In genomic region chr16:25067276-25068249, GRCm38 (mm10) we compare ENCODE assay signal across 8 mouse cellular contexts.
A peak's percentile ranks its signal among the peaks of the same experiment; 100 is the strongest.
DNase-seq lines count a peak whose midpoint lies in the region; ATAC-seq lines count a peak whose summit lies in the region.

No protein-coding gene starts in this region.

- 0 out of 2 replicates have a peak overlapping the region, but pooled peaks have one; percentile 1 for H3K27ac ChIP-seq in forebrain, embryonic 10.5 days
- H3K27ac ChIP-seq in forebrain, embryonic 11.5 days (ENCODE audit: low read depth, low read length) = no peak overlapping the region
- H3K27ac ChIP-seq in kidney, embryonic 14.5 days (ENCODE audit: low read depth, low read length) = no peak overlapping the region
- no peak overlapping the region for H3K27ac ChIP-seq in stomach, embryonic 14.5 days (ENCODE audit: low read length)

- no peak for DNase-seq in forebrain, embryonic 10.5 days (ENCODE audit: extremely low spot score, low spot score)
- DNase-seq in forebrain, embryonic 11.5 days (ENCODE audit: low spot score) = no peak
- DNase-seq in thymus, postnatal 0 days (ENCODE audit: low spot score) = peak; percentile 57
- no peak for DNase-seq in thymus, adult 18-20 months
- no peak for DNase-seq in gastrocnemius, postnatal 4 days (ENCODE audit: low spot score in 2 of 2)

- no peaks in the 10 kb centered on the region for H3K9me3 ChIP-seq in forebrain, embryonic 10.5 days
- no peaks in the 10 kb centered on the region for H3K9me3 ChIP-seq in forebrain, embryonic 11.5 days (ENCODE audit: control insufficient read depth, low read length)
- no peaks in the 10 kb centered on the region for H3K9me3 ChIP-seq in kidney, embryonic 14.5 days (ENCODE audit: control insufficient read depth, low read length)
- no peaks in the 10 kb centered on the region for H3K9me3 ChIP-seq in stomach, embryonic 14.5 days (ENCODE audit: control insufficient read depth, low read depth, low read length)

- no peaks in the 10 kb centered on the region for H3K36me3 ChIP-seq in forebrain, embryonic 10.5 days (replicated peaks)
- H3K36me3 ChIP-seq in forebrain, embryonic 11.5 days (ENCODE audit: control insufficient read depth, insufficient read depth, low read length) = no peaks in the 10 kb centered on the region
- no peaks in the 10 kb centered on the region for H3K36me3 ChIP-seq in kidney, embryonic 14.5 days (ENCODE audit: control insufficient read depth, insufficient read depth, low read length)
- H3K36me3 ChIP-seq in stomach, embryonic 14.5 days (ENCODE audit: control insufficient read depth, insufficient read depth, low read length) = no peaks in the 10 kb centered on the region

- peaks cover 18% of the 10 kb centered on the region for H3K27me3 ChIP-seq in forebrain, embryonic 10.5 days (ENCODE audit: poor library complexity, severe bottlenecking)
- H3K27me3 ChIP-seq in forebrain, embryonic 11.5 days (ENCODE audit: control insufficient read depth, insufficient read depth, low read length) = no peaks in the 10 kb centered on the region
- H3K27me3 ChIP-seq in kidney, embryonic 14.5 days (ENCODE audit: control insufficient read depth, insufficient read depth, low read length) = no peaks in the 10 kb centered on the region
- H3K27me3 ChIP-seq in stomach, embryonic 14.5 days (ENCODE audit: control insufficient read depth, insufficient read depth, low read length) = no peaks in the 10 kb centered on the region

- H3K4me2 ChIP-seq in forebrain, embryonic 11.5 days (ENCODE audit: low read depth, low read length, severe bottlenecking) = no peak overlapping the region
- H3K4me2 ChIP-seq in kidney, embryonic 14.5 days (replicated peaks; ENCODE audit: low read depth, low read length) = no peak overlapping the region
- H3K4me2 ChIP-seq in stomach, embryonic 14.5 days (replicated peaks; ENCODE audit: low read depth, low read length) = no peak overlapping the region

- no peak overlapping the region for H3K4me3 ChIP-seq in forebrain, embryonic 10.5 days
- no peak overlapping the region for H3K4me3 ChIP-seq in forebrain, embryonic 11.5 days (ENCODE audit: low read depth, low read length)
- H3K4me3 ChIP-seq in kidney, embryonic 14.5 days (ENCODE audit: low read length) = no peak overlapping the region
- no peak overlapping the region for H3K4me3 ChIP-seq in stomach, embryonic 14.5 days (ENCODE audit: low read depth, low read length)

- WGBS in forebrain, embryonic 10.5 days = 62% methylated on average over 8 of the region's 8 CpGs
- 54% methylated on average over 8 of the region's 8 CpGs for WGBS in forebrain, embryonic 11.5 days
- 36% methylated on average over 8 of the region's 8 CpGs for WGBS in kidney, embryonic 14.5 days
- WGBS in stomach, embryonic 14.5 days = 40% methylated on average over 8 of the region's 8 CpGs

- no peak overlapping the region for H3K9ac ChIP-seq in forebrain, embryonic 11.5 days (ENCODE audit: low read length)
- no peak overlapping the region for H3K9ac ChIP-seq in kidney, embryonic 14.5 days (ENCODE audit: low read depth, low read length)
- H3K9ac ChIP-seq in stomach, embryonic 14.5 days (replicated peaks; ENCODE audit: low read depth, low read length) = no peak overlapping the region

- peaks cover 15% of the 10 kb centered on the region for H3K4me1 ChIP-seq in forebrain, embryonic 10.5 days
- no peaks in the 10 kb centered on the region for H3K4me1 ChIP-seq in forebrain, embryonic 11.5 days (replicated peaks; ENCODE audit: control insufficient read depth, insufficient read depth, low read length)
- peaks cover 12% of the 10 kb centered on the region for H3K4me1 ChIP-seq in kidney, embryonic 14.5 days (ENCODE audit: control insufficient read depth, insufficient read depth, low read length)
- H3K4me1 ChIP-seq in stomach, embryonic 14.5 days (ENCODE audit: control insufficient read depth, insufficient read depth, low read length) = no peaks in the 10 kb centered on the region

- no peak for ATAC-seq in forebrain, embryonic 11.5 days (replicated peaks; ENCODE audit: low FRiP score)
- ATAC-seq in kidney, embryonic 14.5 days (ENCODE audit: low FRiP score, low TSS enrichment) = peak; percentile 61; the same call in 1 of the 2 replicates
- ATAC-seq in stomach, embryonic 14.5 days (ENCODE audit: insufficient number of reproducible peaks, insufficient read depth, low FRiP score, low read depth) = peak; percentile 76; the same call in 1 of the 2 replicates
- ATAC-seq in frontal cortex, adult (ENCODE audit: low TSS enrichment) = no peak

Comparison
In these comparisons a context has a peak if more than half of its experiments do, and no peak if none do; other contexts are left out.
1. ATAC-seq: peak in kidney, embryonic 14.5 days (single experiment) and stomach, embryonic 14.5 days (single experiment); none in forebrain, embryonic 11.5 days (single experiment) and frontal cortex, adult (single experiment).